Mouse (Mus musculus): Measurements from ENCODE around the gene Rps6ka3. TPM values are rescaled to one million over a fixed set of nuclear protein-coding genes. Genes with fewer than 3 reads are reported as not detected.

The Rps6ka3 gene
- polyA plus RNA-seq, 1 experiment from 2014 or later, result 6.6 TPM

- H3K36me3 ChIP-seq (ENCODE audit: insufficient read depth, low read length), result no peaks in the 10 kb centered on the region
- ATAC-seq (ENCODE audit: low FRiP score, low TSS enrichment), result no peak
- H3K27ac ChIP-seq (ENCODE audit: low read length), result no peak overlapping the region
- no peak overlapping the region for H3K4me3 ChIP-seq (ENCODE audit: low read length)
- no peaks in the 10 kb centered on the region; the same call in 1 of the 2 replicates for H3K27me3 ChIP-seq (ENCODE audit: insufficient read depth, low read length)
- H3K9ac ChIP-seq (replicated peaks; ENCODE audit: low read length), result no peak overlapping the region
- 71% methylated on average over 11 of the region's 11 CpGs for WGBS
- H3K4me2 ChIP-seq (replicated peaks; ENCODE audit: low read depth, low read length), result no peak overlapping the region
- no peaks in the 10 kb centered on the region for H3K4me1 ChIP-seq (ENCODE audit: insufficient read depth, low read length)
- H3K9me3 ChIP-seq (ENCODE audit: low read length), result no peaks in the 10 kb centered on the region
These were observed 92.5 kb downstream of the Rps6ka3 start for GRCm38 (mm10) chrX:159302349-159303311.

GRCm38 (mm10) chrX:159315293-159315692 is 105.2 kb downstream of the Rps6ka3 start:
- no peak for ATAC-seq (ENCODE audit: low FRiP score, low TSS enrichment)
- no peaks in the 10 kb centered on the region; the same call in 1 of the 2 replicates for H3K27me3 ChIP-seq (ENCODE audit: insufficient read depth, low read length)
- H3K36me3 ChIP-seq (ENCODE audit: insufficient read depth, low read length), result 0 out of 2 replicates have a peak, but pooled peaks cover 4% of the 10 kb centered on the region
- H3K27ac ChIP-seq (ENCODE audit: low read length), result no peak overlapping the region
- 70% methylated on average over 7 of the region's 7 CpGs for WGBS
- no peak overlapping the region for H3K4me3 ChIP-seq (ENCODE audit: low read length)
- H3K4me2 ChIP-seq (replicated peaks; ENCODE audit: low read depth, low read length), result no peak overlapping the region
- H3K9ac ChIP-seq (replicated peaks; ENCODE audit: low read length), result no peak overlapping the region
- H3K4me1 ChIP-seq (ENCODE audit: insufficient read depth, low read length), result no peaks in the 10 kb centered on the region
- no peaks in the 10 kb centered on the region for H3K9me3 ChIP-seq (ENCODE audit: low read length)

GRCm38 (mm10) chrX:159321342-159321741 is 111.2 kb downstream of the Rps6ka3 start:
- no peaks in the 10 kb centered on the region for H3K9me3 ChIP-seq (ENCODE audit: low read length)
- H3K4me3 ChIP-seq (ENCODE audit: low read length), result no peak overlapping the region
- no peak overlapping the region for H3K9ac ChIP-seq (replicated peaks; ENCODE audit: low read length)
- H3K4me2 ChIP-seq (replicated peaks; ENCODE audit: low read depth, low read length), result no peak overlapping the region
- H3K4me1 ChIP-seq (ENCODE audit: insufficient read depth, low read length), result no peaks in the 10 kb centered on the region
- 0 out of 2 replicates have a peak, but pooled peaks cover 5% of the 10 kb centered on the region for H3K36me3 ChIP-seq (ENCODE audit: insufficient read depth, low read length)
- no peak for ATAC-seq (ENCODE audit: low FRiP score, low TSS enrichment)
- no peaks in the 10 kb centered on the region; the same call in 1 of the 2 replicates for H3K27me3 ChIP-seq (ENCODE audit: insufficient read depth, low read length)
- WGBS, result 25% methylated on average over 8 of the region's 8 CpGs
- no peak overlapping the region for H3K27ac ChIP-seq (ENCODE audit: low read length)

GRCm38 (mm10) chrX:159364506-159364905 is 154.4 kb downstream of the Rps6ka3 start:
- ATAC-seq (ENCODE audit: low FRiP score, low TSS enrichment), result no peak
- Histone ChIP-seq H3K27ac (ENCODE audit: low read length) (no peak overlapping the region), H3K4me2 (replicated peaks; ENCODE audit: low read depth, low read length) (no peak overlapping the region), H3K4me3 (ENCODE audit: low read length) (no peak overlapping the region), H3K36me3 (ENCODE audit: insufficient read depth, low read length) (0 out of 2 replicates have a peak, but pooled peaks cover 7% of the 10 kb centered on the region), H3K9ac (replicated peaks; ENCODE audit: low read length) (no peak overlapping the region), H3K27me3 (ENCODE audit: insufficient read depth, low read length) (no peaks in the 10 kb centered on the region; the same call in 1 of the 2 replicates), H3K9me3 (ENCODE audit: low read length) (no peaks in the 10 kb centered on the region), H3K4me1 (ENCODE audit: insufficient read depth, low read length) (no peaks in the 10 kb centered on the region)
- 73% methylated on average over 3 of the region's 3 CpGs for WGBS

- no peaks in the 10 kb centered on the region; the same call in 1 of the 2 replicates for H3K36me3 ChIP-seq (ENCODE audit: insufficient read depth, low read length)
- H3K27ac ChIP-seq (ENCODE audit: low read length), result peak within 1 kb of the TSS; percentile 85
- peaks cover 7% of the 10 kb centered on the region; the same call in 1 of the 2 replicates for H3K27me3 ChIP-seq (ENCODE audit: insufficient read depth, low read length)
- peak; percentile 99 for ATAC-seq (ENCODE audit: low FRiP score, low TSS enrichment)
- peak within 1 kb of the TSS; percentile 78 for H3K9ac ChIP-seq (replicated peaks; ENCODE audit: low read length)
- WGBS, result 20% methylated on average over 46 of the region's 76 CpGs
- peak within 1 kb of the TSS; percentile 74 for H3K4me3 ChIP-seq (ENCODE audit: low read length)
- H3K9me3 ChIP-seq (ENCODE audit: low read length), result no peaks in the 10 kb centered on the region
- H3K4me1 ChIP-seq (ENCODE audit: insufficient read depth, low read length), result peaks cover 5% of the 10 kb centered on the region; the same call in 1 of the 2 replicates
- peak within 1 kb of the TSS; percentile 47 for H3K4me2 ChIP-seq (replicated peaks; ENCODE audit: low read depth, low read length)
These were observed 162.0 kb downstream of the Rps6ka3 start, which contains the start of gene Eif1ax for GRCm38 (mm10) chrX:159371831-159372752. Gene Eif1ax, plus strand, starts transcription at chrX:159372178.

GRCm38 (mm10) chrX:159372753-159373144 is 162.6 kb downstream of the Rps6ka3 start:
- Histone ChIP-seq H3K36me3 (ENCODE audit: insufficient read depth, low read length) (no peaks in the 10 kb centered on the region; the same call in 1 of the 2 replicates), H3K27ac (ENCODE audit: low read length) (peak overlapping the region; percentile 85), H3K4me1 (ENCODE audit: insufficient read depth, low read length) (peaks cover 5% of the 10 kb centered on the region; the same call in 1 of the 2 replicates), H3K27me3 (ENCODE audit: insufficient read depth, low read length) (peaks cover 7% of the 10 kb centered on the region; the same call in 1 of the 2 replicates), H3K4me2 (replicated peaks; ENCODE audit: low read depth, low read length) (peak overlapping the region; percentile 47), H3K4me3 (ENCODE audit: low read length) (peak overlapping the region; percentile 74), H3K9ac (replicated peaks; ENCODE audit: low read length) (peak overlapping the region; percentile 78), H3K9me3 (ENCODE audit: low read length) (no peaks in the 10 kb centered on the region)
- 24% methylated on average over 9 of the region's 9 CpGs for WGBS
- no peak for ATAC-seq (ENCODE audit: low FRiP score, low TSS enrichment)

GRCm38 (mm10) chrX:159387105-159387504 is 177.0 kb downstream of the Rps6ka3 start:
- Histone ChIP-seq H3K27ac (ENCODE audit: low read length) (no peak overlapping the region), H3K4me2 (replicated peaks; ENCODE audit: low read depth, low read length) (no peak overlapping the region), H3K27me3 (ENCODE audit: insufficient read depth, low read length) (no peaks in the 10 kb centered on the region), H3K4me3 (ENCODE audit: low read length) (no peak overlapping the region), H3K9ac (replicated peaks; ENCODE audit: low read length) (no peak overlapping the region), H3K36me3 (ENCODE audit: insufficient read depth, low read length) (peaks cover 8% of the 10 kb centered on the region; the same call in 1 of the 2 replicates), H3K4me1 (ENCODE audit: insufficient read depth, low read length) (no peaks in the 10 kb centered on the region), H3K9me3 (ENCODE audit: low read length) (no peaks in the 10 kb centered on the region)
- no peak for ATAC-seq (ENCODE audit: low FRiP score, low TSS enrichment)
- 71% methylated on average over 9 of the region's 9 CpGs for WGBS

GRCm38 (mm10) chrX:159388953-159389352 is 178.8 kb downstream of the Rps6ka3 start:
- no peak for ATAC-seq (ENCODE audit: low FRiP score, low TSS enrichment)
- Histone ChIP-seq H3K4me2 (replicated peaks; ENCODE audit: low read depth, low read length) (no peak overlapping the region), H3K4me3 (ENCODE audit: low read length) (no peak overlapping the region), H3K4me1 (ENCODE audit: insufficient read depth, low read length) (no peaks in the 10 kb centered on the region), H3K27me3 (ENCODE audit: insufficient read depth, low read length) (no peaks in the 10 kb centered on the region), H3K9ac (replicated peaks; ENCODE audit: low read length) (no peak overlapping the region), H3K27ac (ENCODE audit: low read length) (no peak overlapping the region), H3K9me3 (ENCODE audit: low read length) (no peaks in the 10 kb centered on the region), H3K36me3 (ENCODE audit: insufficient read depth, low read length) (peaks cover 6% of the 10 kb centered on the region; the same call in 1 of the 2 replicates)

- no peak for ATAC-seq (ENCODE audit: low FRiP score, low TSS enrichment)
- no peaks in the 10 kb centered on the region for H3K4me1 ChIP-seq (ENCODE audit: insufficient read depth, low read length)
- peaks cover 6% of the 10 kb centered on the region; the same call in 1 of the 2 replicates for H3K36me3 ChIP-seq (ENCODE audit: insufficient read depth, low read length)
- no peak overlapping the region for H3K27ac ChIP-seq (ENCODE audit: low read length)
- no peaks in the 10 kb centered on the region for H3K9me3 ChIP-seq (ENCODE audit: low read length)
- no peak overlapping the region for H3K4me2 ChIP-seq (replicated peaks; ENCODE audit: low read depth, low read length)
- H3K4me3 ChIP-seq (ENCODE audit: low read length), result no peak overlapping the region
- H3K9ac ChIP-seq (replicated peaks; ENCODE audit: low read length), result no peak overlapping the region
- WGBS, result 77% methylated on average over 6 of the region's 6 CpGs
- H3K27me3 ChIP-seq (ENCODE audit: insufficient read depth, low read length), result no peaks in the 10 kb centered on the region
These were observed 180.3 kb downstream of the Rps6ka3 start for GRCm38 (mm10) chrX:159390347-159390962.
